Mouse (Mus musculus): ENCODE measurements around the gene Rab26. TPM values are rescaled to one million over a fixed set of nuclear protein-coding genes. Genes with fewer than 3 reads are reported as not detected.

The Rab26 gene
- 0.25 and 0.28 TPM in 2 replicates for polyA plus RNA-seq (2012; rRNA removed)

DNA sequence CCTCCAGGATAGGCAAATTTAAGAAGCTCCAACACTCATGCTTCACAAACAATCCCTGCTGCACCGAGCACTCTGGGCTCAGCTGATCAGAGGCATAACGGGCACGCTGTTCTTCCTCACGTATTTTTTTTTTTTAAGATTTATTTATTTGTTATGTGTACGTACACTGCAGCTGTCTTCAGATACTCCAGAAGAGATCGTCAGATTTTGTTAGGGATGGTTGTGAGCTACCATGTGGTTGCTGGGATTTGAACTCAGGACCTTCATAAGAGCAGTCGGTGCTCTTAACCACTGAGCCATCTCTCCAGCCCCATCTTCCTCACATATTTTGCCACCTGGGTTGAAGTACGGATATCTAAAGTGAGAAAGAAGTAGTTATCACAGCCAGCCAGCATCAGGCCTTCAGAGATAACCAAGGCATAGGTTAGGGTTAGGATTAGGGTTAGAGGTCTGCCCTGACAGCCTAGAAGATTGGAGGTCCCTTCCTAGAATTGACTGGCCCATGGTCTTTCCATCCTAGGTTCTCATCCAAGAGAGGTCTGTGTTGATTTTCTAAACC lies at the start of gene Rab26:
Rab26 (minus strand) TSS at position 51 of the 559 bp plus-strand sequence.

GRCm38 (mm10) chr17:24549618-24550415 lies 15.8 kb upstream of the Rab26 start, which contains the start of gene Pkd1:
Pkd1 (plus strand) TSS chr17:24549834.

DNA sequence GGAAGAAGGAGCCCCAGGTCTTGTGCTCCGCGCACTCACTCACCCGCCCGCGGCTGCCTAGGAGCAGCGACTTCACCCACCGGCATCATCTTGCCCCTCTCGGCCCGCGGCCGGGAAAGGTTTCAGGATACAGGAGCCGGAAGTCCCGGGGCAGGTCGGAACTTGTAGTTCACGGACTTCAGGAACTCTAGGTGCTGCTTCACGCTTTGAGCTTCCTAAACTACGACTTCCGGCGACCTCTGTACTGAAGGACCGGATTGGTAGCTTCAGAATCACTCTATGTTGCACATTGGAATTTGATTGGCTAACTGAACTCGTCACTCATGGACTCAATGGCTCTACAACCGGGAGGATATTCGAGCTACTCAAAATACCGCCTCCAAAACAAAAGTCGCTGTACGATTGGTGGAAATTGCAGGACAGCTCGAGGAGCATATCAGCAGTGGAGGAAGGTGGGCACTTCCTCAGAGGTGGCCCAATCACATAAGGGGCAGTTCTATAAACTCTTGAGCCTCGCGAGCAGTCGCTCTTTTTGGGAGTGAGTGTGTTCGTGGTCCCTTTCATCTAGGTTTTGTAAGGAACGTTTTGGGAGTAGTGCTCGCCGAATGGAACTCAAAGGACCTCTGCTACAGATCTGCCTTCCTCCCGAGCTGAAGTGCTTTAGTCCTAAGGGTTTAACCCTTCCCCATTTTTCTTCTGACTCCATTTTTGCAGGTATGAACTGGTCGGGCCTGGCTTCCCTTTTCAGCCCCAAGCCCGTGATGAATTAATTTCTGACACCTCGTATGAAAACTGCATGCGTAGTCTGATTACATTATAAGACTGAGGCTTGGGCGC lies 6.1 kb downstream of the Rab26 start, which contains the start of gene Traf7:
Traf7 (minus strand) TSS at position 216 of the 837 bp plus-strand sequence.

DNA sequence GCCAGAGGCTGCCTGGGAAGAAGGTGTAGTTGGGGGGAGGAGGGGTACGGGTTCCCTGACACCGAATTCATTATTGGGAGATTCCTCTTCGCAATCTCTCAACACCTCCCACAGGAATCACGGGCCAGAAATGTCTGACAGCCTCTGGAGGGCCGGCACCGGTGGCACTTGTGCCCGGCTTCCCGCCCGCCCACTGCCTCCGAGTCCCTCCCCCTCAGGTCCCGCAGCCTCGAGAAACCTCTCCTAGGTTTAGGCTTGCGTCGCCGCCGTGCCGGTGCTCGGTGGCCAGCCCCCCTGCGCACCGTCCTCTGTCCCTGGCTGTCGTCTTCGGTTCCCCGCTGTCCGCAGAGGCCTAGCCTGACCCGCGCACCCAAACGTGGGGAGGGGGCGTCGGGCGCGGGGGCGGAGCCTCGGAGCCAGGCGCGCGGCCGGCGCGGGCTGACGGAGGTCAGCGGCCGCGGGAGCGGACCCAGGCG lies 45.8 kb downstream of the Rab26 start, which contains the start of gene Caskin1:
Caskin1 (plus strand) TSS at position 416 of the 476 bp plus-strand sequence.

DNA sequence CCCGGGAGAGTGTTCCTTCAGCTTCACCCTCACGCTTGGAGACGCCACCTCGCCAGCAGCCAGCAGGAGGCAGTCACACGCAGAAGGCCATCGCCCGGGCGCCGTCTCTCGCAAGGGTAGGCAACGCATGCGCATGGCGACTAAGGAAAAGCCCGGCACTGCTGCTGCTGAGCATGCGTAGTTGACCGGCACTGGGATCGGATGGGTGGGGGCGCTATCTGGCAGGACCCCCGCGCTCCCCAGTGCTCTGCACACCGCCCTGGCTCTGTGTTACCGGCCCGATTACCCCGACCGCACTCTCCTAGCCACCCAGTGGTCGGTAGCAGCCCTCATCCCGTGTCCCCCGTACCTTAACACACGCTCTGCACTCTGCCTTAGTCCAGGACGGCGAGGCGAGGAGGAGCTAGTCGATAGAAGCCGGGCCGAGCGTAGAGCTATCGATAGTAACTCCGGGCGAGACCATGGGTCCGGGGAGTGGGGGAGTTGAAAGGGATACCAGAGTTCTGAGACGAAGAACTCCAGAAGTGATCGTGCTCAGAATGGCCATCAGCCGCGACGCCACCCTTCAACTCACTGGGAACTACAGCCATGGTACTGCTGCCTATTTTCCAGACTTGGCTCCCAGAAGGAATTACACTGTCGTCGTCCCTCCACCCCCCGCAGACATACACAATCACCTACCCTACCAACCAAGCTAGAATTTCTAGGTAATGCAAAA lies 55.2 kb downstream of the Rab26 start, which contains the start of gene Mlst8:
Mlst8 (minus strand) TSS at position 416 of the 718 bp plus-strand sequence.

Other genes with a start within 250 kb of the Rab26 start
- not detected in 2 replicates for gene Abca17, start 183.1 kb downstream of the Rab26 start, polyA plus RNA-seq (2012; rRNA removed)
- 12.3 and 15.2 TPM in 2 replicates for gene Abca3, start 182.3 kb downstream of the Rab26 start, polyA plus RNA-seq (2012; rRNA removed)
- gene Rnps1, start 119.6 kb downstream of the Rab26 start, polyA plus RNA-seq (2012; rRNA removed): 108 and 124 TPM in 2 replicates
- 46.1 and 53.9 TPM in 2 replicates for gene Eci1, start 107.6 kb downstream of the Rab26 start, polyA plus RNA-seq (2012; rRNA removed)
- gene Dnase1l2, start 91.1 kb downstream of the Rab26 start, polyA plus RNA-seq (2012; rRNA removed): 1.5 and 2.5 TPM in 2 replicates
- gene E4f1, start 63.9 kb downstream of the Rab26 start, polyA plus RNA-seq (2012; rRNA removed): 18.2 and 21.0 TPM in 2 replicates
- 33.2 and 37.2 TPM in 2 replicates for gene Pgp, start 63.8 kb downstream of the Rab26 start, polyA plus RNA-seq (2012; rRNA removed)
- gene Bricd5, start 60.3 kb downstream of the Rab26 start, polyA plus RNA-seq (2012; rRNA removed): 0.29 and 0.43 TPM in 2 replicates
- gene Mlst8, start 55.1 kb downstream of the Rab26 start, polyA plus RNA-seq (2012; rRNA removed): 11.8 and 14.9 TPM in 2 replicates
- gene Caskin1, start 45.6 kb downstream of the Rab26 start, polyA plus RNA-seq (2012; rRNA removed): 0.08 and 0.12 TPM in 2 replicates
- 58.5 and 65.7 TPM in 2 replicates for gene Traf7, start 6.3 kb downstream of the Rab26 start, polyA plus RNA-seq (2012; rRNA removed)
- 3.0 and 3.5 TPM in 2 replicates for gene Pkd1, start 15.6 kb upstream of the Rab26 start, polyA plus RNA-seq (2012; rRNA removed)
- 18.2 and 20.5 TPM in 2 replicates for gene Tsc2, start 98.4 kb upstream of the Rab26 start, polyA plus RNA-seq (2012; rRNA removed)
- gene Nthl1, start 98.5 kb upstream of the Rab26 start, polyA plus RNA-seq (2012; rRNA removed): 6.4 TPM in 2 replicates
- 5.4 and 5.8 TPM in 2 replicates for gene Slc9a3r2, start 116.1 kb upstream of the Rab26 start, polyA plus RNA-seq (2012; rRNA removed)
- 0.18 and 0.27 TPM in 2 replicates for gene Npw, start 124.2 kb upstream of the Rab26 start, polyA plus RNA-seq (2012; rRNA removed)
- gene Zfp598, start 135.5 kb upstream of the Rab26 start, polyA plus RNA-seq (2012; rRNA removed): 20.9 and 23.8 TPM in 2 replicates
- 0.05 and 0.06 TPM in 2 replicates for gene Syngr3, start 155.7 kb upstream of the Rab26 start, polyA plus RNA-seq (2012; rRNA removed)
- 18.1 and 19.5 TPM in 2 replicates for gene Gfer, start 161.9 kb upstream of the Rab26 start, polyA plus RNA-seq (2012; rRNA removed)
- gene Noxo1, start 162.0 kb upstream of the Rab26 start, polyA plus RNA-seq (2012; rRNA removed): 0.66 and 0.81 TPM in 2 replicates
- 24.4 and 29.3 TPM in 2 replicates for gene Tbl3, start 173.4 kb upstream of the Rab26 start, polyA plus RNA-seq (2012; rRNA removed)
- 0.32 and 0.33 TPM in 2 replicates for gene Rnf151, start 183.9 kb upstream of the Rab26 start, polyA plus RNA-seq (2012; rRNA removed)
- 2,079 and 2,282 TPM in 2 replicates for gene Rps2, start 183.9 kb upstream of the Rab26 start, polyA plus RNA-seq (2012; rRNA removed)
- gene Ndufb10, start 190.3 kb upstream of the Rab26 start, polyA plus RNA-seq (2012; rRNA removed): 166 and 170 TPM in 2 replicates
- not detected in 2 replicates for gene Rpl3l, start 193.6 kb upstream of the Rab26 start, polyA plus RNA-seq (2012; rRNA removed)
- 20.9 and 25.8 TPM in 2 replicates for gene Msrb1, start 202.4 kb upstream of the Rab26 start, polyA plus RNA-seq (2012; rRNA removed)
- gene Hs3st6, start 218.8 kb upstream of the Rab26 start, polyA plus RNA-seq (2012; rRNA removed): not detected in 2 replicates